Mouse (Mus musculus): ENCODE results near the gene Osbpl11. TPM values are rescaled to one million over a fixed set of nuclear protein-coding genes. Genes with fewer than 3 reads are reported as not detected.
"Not testable (repeated sequence)": the region's sequence is repeated elsewhere in the genome, so short reads cannot be mapped to it uniquely, and the experiment has no call there.

Gene Osbpl11
- total RNA-seq (2014; rRNA removed), result 23.6 and 25.0 TPM in 2 replicates
- 10.8 and 10.9 TPM in 2 replicates for polyA plus RNA-seq (2015; fragmentation: Nextera tagmentation; extraction: Ambion mirVana)

DNA sequence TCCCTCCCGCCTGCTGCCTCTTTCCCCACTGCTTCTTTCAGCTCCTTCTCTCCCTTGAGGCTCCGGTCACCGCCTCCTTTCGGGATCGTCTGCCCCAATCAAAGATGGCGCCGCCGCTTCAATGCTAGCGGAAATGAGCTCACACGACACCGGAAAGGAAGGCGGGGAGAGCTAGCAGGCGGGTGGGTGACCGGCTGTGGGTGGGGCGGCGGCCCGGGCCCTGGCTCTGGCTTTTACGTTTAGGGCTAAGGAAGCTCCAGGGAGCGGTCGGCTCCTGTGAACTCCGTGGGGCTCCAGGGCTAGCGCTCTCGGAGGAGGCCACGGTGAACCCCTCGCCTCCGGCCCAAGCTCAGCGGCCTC is at the start of gene Osbpl11:
Osbpl11 (plus strand) TSS at position 171 of the 360 bp plus-strand sequence.
- H3K36me3 ChIP-seq (ENCODE audit: insufficient read depth, low read length), result no peaks in the 10 kb centered on the region
- peak within 1 kb of the TSS; percentile 91 for H3K9ac ChIP-seq (replicated peaks; ENCODE audit: low read length)
- ATAC-seq, result peak; percentile 94
- no peaks in the 10 kb centered on the region for H3K9me3 ChIP-seq (ENCODE audit: low read length)
- peak within 1 kb of the TSS; percentile 93 for H3K27ac ChIP-seq
- DNase-seq (ENCODE audit: low spot score), result peak; percentile 98
- no peak for TF ChIP-seq CTCF (IDR thresholded peaks at IDR 0.05; ENCODE audit: low read depth)
- H3K27me3 ChIP-seq (ENCODE audit: insufficient read depth, low read length), result no peaks in the 10 kb centered on the region
- WGBS, result under 1% methylated on average over 26 of the region's 27 CpGs
- H3K4me2 ChIP-seq (ENCODE audit: low read depth, low read length), result peak within 1 kb of the TSS; percentile 92
- H3K4me3 ChIP-seq (ENCODE audit: low read length), result peak within 1 kb of the TSS; percentile 87
- peaks cover 8% of the 10 kb centered on the region; the same call in 1 of the 2 replicates for H3K4me1 ChIP-seq (ENCODE audit: insufficient read depth, low read length)

DNA sequence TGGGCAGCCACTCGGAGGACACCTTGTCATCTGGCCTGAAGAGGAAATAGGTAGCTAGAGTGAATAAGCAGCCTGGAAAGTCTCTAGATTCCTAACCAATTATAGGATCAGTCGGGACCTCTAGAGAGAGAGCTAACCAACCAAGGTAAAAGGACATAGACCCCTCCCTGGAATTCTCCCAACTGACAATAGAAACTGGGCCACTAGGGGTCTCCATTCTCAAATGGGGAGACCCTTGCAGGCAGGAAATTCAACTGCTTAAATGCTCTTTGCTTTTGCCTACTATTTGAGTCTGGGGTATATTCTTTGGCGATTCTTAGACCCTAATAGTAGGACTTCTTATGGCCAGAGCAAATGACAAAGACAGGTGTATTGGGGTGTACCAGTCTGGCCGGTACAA is 49.7 kb upstream of the Osbpl11 start:
- Histone ChIP-seq H3K9me3 (ENCODE audit: low read length) (no peaks in the 10 kb centered on the region), H3K4me1 (ENCODE audit: insufficient read depth, low read length) (no peaks in the 10 kb centered on the region), H3K4me3 (ENCODE audit: low read length) (no peak overlapping the region), H3K9ac (replicated peaks; ENCODE audit: low read length) (no peak overlapping the region), H3K36me3 (ENCODE audit: insufficient read depth, low read length) (no peaks in the 10 kb centered on the region), H3K27ac (no peak overlapping the region), H3K27me3 (ENCODE audit: insufficient read depth, low read length) (no peaks in the 10 kb centered on the region), H3K4me2 (ENCODE audit: low read depth, low read length) (no peak overlapping the region)
- TF ChIP-seq CTCF (IDR thresholded peaks at IDR 0.05; ENCODE audit: low read depth), result peak; percentile 29
- ATAC-seq (no peak), DNase-seq (ENCODE audit: low spot score) (no peak)
- 71% methylated on average over 4 of the region's 4 CpGs for WGBS

DNA sequence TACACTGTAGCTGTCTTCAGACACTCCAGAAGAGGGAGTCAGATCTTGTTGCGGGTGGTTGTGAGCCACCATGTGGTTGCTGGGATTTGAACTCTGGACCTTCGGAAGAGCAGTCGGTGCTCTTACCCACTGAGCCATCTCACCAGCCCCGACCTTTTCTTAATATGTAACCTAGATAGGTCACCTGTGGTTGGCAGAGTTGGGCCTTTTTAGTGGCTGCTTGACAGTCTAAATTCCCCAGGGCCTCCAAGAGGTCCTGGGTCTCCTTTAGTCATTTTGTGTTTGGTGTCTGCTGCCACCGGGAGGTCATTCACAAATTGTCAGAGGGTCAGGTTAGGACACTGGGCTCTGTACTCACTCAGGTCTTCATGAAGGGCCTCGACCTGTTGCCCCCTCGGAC is 45.8 kb upstream of the Osbpl11 start:
- H3K4me2 ChIP-seq (ENCODE audit: low read depth, low read length); H3K27me3 ChIP-seq (ENCODE audit: insufficient read depth, low read length); DNase-seq (ENCODE audit: low spot score); H3K9me3 ChIP-seq (ENCODE audit: low read length); H3K9ac ChIP-seq (replicated peaks; ENCODE audit: low read length); H3K36me3 ChIP-seq (ENCODE audit: insufficient read depth, low read length); H3K4me3 ChIP-seq (ENCODE audit: low read length); H3K27ac ChIP-seq; ATAC-seq; H3K4me1 ChIP-seq (ENCODE audit: insufficient read depth, low read length): not testable (repeated sequence)
- WGBS, result 90% methylated on average over 6 of the region's 7 CpGs

DNA sequence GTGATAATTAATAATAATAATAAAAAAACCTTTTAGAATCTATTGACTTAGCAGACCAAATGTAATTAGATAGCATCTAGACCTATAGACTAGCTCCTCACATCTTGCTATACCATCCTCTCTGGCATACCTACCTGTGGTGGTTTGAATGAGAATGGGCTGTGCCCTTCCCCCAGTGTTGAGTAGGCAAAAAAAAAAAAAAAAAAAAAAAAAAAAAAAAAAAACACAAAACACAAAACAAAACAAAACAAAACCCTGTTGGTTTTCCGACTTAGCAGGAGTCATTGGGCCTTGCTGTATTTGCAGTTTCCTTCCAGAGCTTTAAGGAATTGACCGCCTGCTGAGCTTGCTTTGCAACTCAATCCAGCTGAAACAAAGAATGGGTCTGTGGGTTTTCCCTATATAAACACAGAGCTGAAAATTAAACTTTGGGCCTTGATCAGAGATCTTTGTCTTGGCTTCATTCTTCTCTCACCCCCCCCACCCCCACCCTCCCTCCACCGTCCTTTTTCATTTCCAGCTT is 43.1 kb upstream of the Osbpl11 start:
- no peak overlapping the region for H3K27ac ChIP-seq
- H3K27me3 ChIP-seq (ENCODE audit: insufficient read depth, low read length), result no peaks in the 10 kb centered on the region
- ATAC-seq (no peak), DNase-seq (ENCODE audit: low spot score) (no peak)
- no peak for TF ChIP-seq CTCF (IDR thresholded peaks at IDR 0.05; ENCODE audit: low read depth)
- H3K4me3 ChIP-seq (ENCODE audit: low read length), result no peak overlapping the region
- H3K4me1 ChIP-seq (ENCODE audit: insufficient read depth, low read length), result no peaks in the 10 kb centered on the region
- 32% methylated on average over 3 of the region's 3 CpGs for WGBS
- no peak overlapping the region for H3K4me2 ChIP-seq (ENCODE audit: low read depth, low read length)
- no peaks in the 10 kb centered on the region for H3K9me3 ChIP-seq (ENCODE audit: low read length)
- no peak overlapping the region for H3K9ac ChIP-seq (replicated peaks; ENCODE audit: low read length)
- H3K36me3 ChIP-seq (ENCODE audit: insufficient read depth, low read length), result no peaks in the 10 kb centered on the region

- no peaks in the 10 kb centered on the region for H3K9me3 ChIP-seq (ENCODE audit: low read length)
- H3K4me1 ChIP-seq (ENCODE audit: insufficient read depth, low read length), result no peaks in the 10 kb centered on the region
- no peak for DNase-seq (ENCODE audit: low spot score)
- no peak for ATAC-seq
- TF ChIP-seq CTCF (IDR thresholded peaks at IDR 0.05; ENCODE audit: low read depth), result no peak
- no peak overlapping the region for H3K27ac ChIP-seq
- no peaks in the 10 kb centered on the region for H3K36me3 ChIP-seq (ENCODE audit: insufficient read depth, low read length)
- no peak overlapping the region for H3K4me2 ChIP-seq (ENCODE audit: low read depth, low read length)
- no peaks in the 10 kb centered on the region for H3K27me3 ChIP-seq (ENCODE audit: insufficient read depth, low read length)
- H3K4me3 ChIP-seq (ENCODE audit: low read length), result no peak overlapping the region
- 71% methylated on average over 2 of the region's 2 CpGs for WGBS
- no peak overlapping the region for H3K9ac ChIP-seq (replicated peaks; ENCODE audit: low read length)
These were observed 41.4 kb upstream of the Osbpl11 start for GRCm38 (mm10) chr16:33143452-33143851.

DNA sequence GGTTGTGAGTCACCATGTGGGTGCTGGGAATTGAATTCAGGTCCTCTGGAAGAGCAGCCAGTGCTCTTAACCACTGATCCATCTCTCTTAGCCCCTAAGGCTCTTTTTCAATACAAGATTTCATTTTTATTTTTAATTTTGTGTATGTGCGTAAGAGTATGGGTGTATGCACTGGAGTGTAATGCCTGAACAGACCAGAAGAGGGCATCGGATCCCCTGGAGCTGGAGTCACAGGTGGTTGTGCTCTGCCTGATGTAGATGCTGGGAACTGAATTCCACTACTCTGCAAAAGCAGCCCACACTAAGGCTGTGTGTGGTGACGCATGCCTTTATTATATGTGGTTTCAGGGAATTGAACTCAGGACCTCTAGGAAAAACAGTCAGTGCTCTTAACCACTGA is 38.7 kb upstream of the Osbpl11 start:
- over 99% methylated on average over 3 of the region's 3 CpGs for WGBS
- Histone ChIP-seq H3K27ac (no peak overlapping the region), H3K36me3 (ENCODE audit: insufficient read depth, low read length) (no peaks in the 10 kb centered on the region), H3K27me3 (ENCODE audit: insufficient read depth, low read length) (no peaks in the 10 kb centered on the region), H3K4me2 (ENCODE audit: low read depth, low read length) (no peak overlapping the region), H3K9ac (replicated peaks; ENCODE audit: low read length) (no peak overlapping the region), H3K9me3 (ENCODE audit: low read length) (no peaks in the 10 kb centered on the region), H3K4me1 (ENCODE audit: insufficient read depth, low read length) (no peaks in the 10 kb centered on the region), H3K4me3 (ENCODE audit: low read length) (no peak overlapping the region)
- TF ChIP-seq CTCF (IDR thresholded peaks at IDR 0.05; ENCODE audit: low read depth), result no peak
- no peak for DNase-seq (ENCODE audit: low spot score)
- ATAC-seq, result no peak

DNA sequence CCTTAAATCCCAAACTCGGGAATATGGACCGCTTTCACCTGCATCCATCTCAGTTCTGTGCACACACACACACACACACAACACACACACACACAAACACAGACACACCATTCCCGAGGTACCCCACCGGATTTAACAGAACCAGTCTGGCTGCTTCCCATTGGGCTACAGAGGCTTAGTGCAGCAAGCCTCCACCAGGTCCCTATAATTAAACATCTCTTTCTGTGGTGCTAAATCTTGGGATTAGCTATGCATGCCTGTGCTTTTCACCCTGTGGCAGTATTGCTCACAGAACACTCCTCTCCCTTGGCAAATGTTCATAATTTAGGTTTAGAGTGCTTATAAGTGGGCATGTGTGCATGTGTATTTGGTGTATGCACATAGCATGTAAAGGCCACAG is 36.7 kb upstream of the Osbpl11 start:
- H3K27ac ChIP-seq, result no peak overlapping the region
- 87% methylated on average over 4 of the region's 4 CpGs for WGBS
- no peak for TF ChIP-seq CTCF (IDR thresholded peaks at IDR 0.05; ENCODE audit: low read depth)

DNA sequence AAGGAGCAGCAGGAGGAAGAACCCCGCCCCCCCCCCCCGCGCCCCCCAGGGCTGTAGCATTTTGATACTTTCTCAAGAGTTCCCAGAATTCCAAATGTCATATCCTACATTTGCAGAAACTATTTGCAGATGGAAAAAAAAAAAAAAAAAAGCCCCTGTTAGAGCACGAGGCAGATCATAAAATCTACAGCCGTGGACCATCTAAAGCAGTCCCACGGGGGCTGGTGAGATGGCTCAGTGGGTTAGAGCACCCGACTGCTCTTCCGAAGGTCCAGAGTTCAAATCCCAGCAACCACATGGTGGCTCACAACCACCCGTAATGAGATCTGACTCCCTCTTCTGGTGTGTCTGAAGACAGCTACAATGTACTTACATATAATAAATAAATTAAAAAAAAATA is 34.0 kb upstream of the Osbpl11 start:
- not testable (repeated sequence) for H3K27me3 ChIP-seq (ENCODE audit: insufficient read depth, low read length); H3K4me2 ChIP-seq (ENCODE audit: low read depth, low read length); ATAC-seq; H3K36me3 ChIP-seq (ENCODE audit: insufficient read depth, low read length); H3K27ac ChIP-seq; DNase-seq (ENCODE audit: low spot score); H3K4me1 ChIP-seq (ENCODE audit: insufficient read depth, low read length); H3K9me3 ChIP-seq (ENCODE audit: low read length); H3K9ac ChIP-seq (replicated peaks; ENCODE audit: low read length); H3K4me3 ChIP-seq (ENCODE audit: low read length)
- WGBS, result 71% methylated on average over 9 of the region's 9 CpGs

More for the DNA sequence above, 36.7 kb upstream of the Osbpl11 start:
- Histone ChIP-seq H3K4me1 (ENCODE audit: insufficient read depth, low read length) (no peaks in the 10 kb centered on the region), H3K4me2 (ENCODE audit: low read depth, low read length) (no peak overlapping the region), H3K9ac (replicated peaks; ENCODE audit: low read length) (no peak overlapping the region), H3K36me3 (ENCODE audit: insufficient read depth, low read length) (no peaks in the 10 kb centered on the region), H3K9me3 (ENCODE audit: low read length) (no peaks in the 10 kb centered on the region), H3K27me3 (ENCODE audit: insufficient read depth, low read length) (no peaks in the 10 kb centered on the region), H3K4me3 (ENCODE audit: low read length) (no peak overlapping the region)
- ATAC-seq (no peak), DNase-seq (ENCODE audit: low spot score) (no peak)
